ENCODE assay signal across 19 mouse cellular contexts in genomic region chr5:69207713-69208112, GRCm38 (mm10).
DNase-seq lines count a peak whose midpoint lies in the region; ATAC-seq lines count a peak whose summit lies in the region.
"Had no signal": no experiment of that assay in that cellular context is flagged by ENCODE, and none has a peak within 500 bp of the region (broad histone marks: within the 10 kb centered on the region; RNA-seq: fewer than 3 reads in every experiment).

No protein-coding gene starts in this region.

- DNase-seq in CD4-positive, CD25-positive, alpha-beta regulatory T cell, adult 2 months (ENCODE audit: low read depth, low spot score) = peak; percentile 0
- DNase-seq in cerebellum, adult 11-12 months = peak; percentile 46
- DNase-seq in cerebellum, adult 9-10 months = peak; percentile 22
- peak; percentile 35 to 44 for DNase-seq in cerebellum, postnatal 36 days
- no peak for DNase-seq in retina, postnatal 1 day
- DNase-seq in heart, postnatal 10 days = no peak
- DNase-seq: adrenal gland, adult 8-10 months; adrenal gland, postnatal 36 days; B cell, adult 2 months; embryo, embryonic 11 days; gastrocnemius, postnatal 14 days; heart, adult 2 months; heart, postnatal 36 days; kidney, adult 2 months had no signal

- ATAC-seq in CD4-positive, CD25-positive, alpha-beta regulatory T cell, adult 4 months = no peak
- no peak for ATAC-seq in activated CD4-positive, CD25-positive, alpha-beta regulatory T cell, adult 4 months
- ATAC-seq: forebrain, embryonic 15.5 days; intestine, embryonic 16.5 days; Patski had no signal

- intact Hi-C loops in heart, postnatal 10 days (cut with DNase I) = no loop called here

Comparison
In these comparisons a context has a peak if more than half of its experiments do, and no peak if none do; other contexts are left out.
1. DNase-seq: peak in CD4-positive, CD25-positive, alpha-beta regulatory T cell, adult 2 months (single experiment), cerebellum, adult 11-12 months (single experiment), cerebellum, adult 9-10 months (single experiment) and cerebellum, postnatal 36 days (2 of 2); none in retina, postnatal 1 day (single experiment) and heart, postnatal 10 days (0 of 2).